Mouse (Mus musculus): ENCODE results near the gene Itpkb.

The Itpkb gene

DNA sequence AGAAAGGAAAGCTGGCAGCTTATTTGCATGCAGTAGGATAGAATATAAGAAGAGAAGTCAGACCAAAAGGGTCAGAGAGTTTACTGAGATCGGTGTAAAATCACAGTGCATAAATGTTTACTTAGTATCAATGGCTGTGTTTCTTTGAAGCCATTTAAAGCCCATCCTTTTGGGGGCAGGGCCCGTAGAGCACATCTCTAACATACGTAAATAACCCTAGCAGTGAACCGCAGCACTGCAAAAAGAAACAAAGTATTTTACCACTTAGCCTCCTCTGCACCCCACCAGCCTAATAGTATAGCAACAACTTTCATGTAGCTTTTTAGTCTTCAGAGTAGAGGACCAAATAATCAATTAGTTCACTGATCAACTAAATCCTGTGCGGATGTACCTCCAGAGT lies 67.4 kb downstream of the Itpkb start:
- DNase-seq (ENCODE audit: low spot score in 2 of 2): no peak

DNA sequence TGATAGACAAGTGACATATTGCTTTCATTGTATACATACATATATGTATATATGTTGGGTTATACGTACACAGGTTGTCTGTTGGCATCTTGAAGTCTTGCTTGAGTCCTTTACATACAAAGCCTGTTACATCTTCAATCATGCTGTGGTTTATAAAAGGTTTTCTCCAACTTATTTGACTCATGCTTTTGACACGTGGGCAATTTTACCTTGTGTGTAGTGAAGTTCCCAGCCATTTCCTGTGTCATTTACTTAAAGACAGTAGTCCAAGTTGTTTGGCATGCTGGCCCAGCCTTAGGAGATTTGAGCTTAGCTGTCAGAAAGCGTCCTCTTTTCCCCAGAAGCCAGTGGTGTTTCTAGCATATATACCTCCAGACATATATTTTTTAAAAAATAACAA lies 68.2 kb downstream of the Itpkb start:
- DNase-seq (ENCODE audit: low spot score in 2 of 2): no peak

- no peak for DNase-seq (ENCODE audit: low spot score in 2 of 2)
Observed at GRCm38 (mm10) chr1:180400691-180401455, 70.6 kb downstream of the Itpkb start.

DNA sequence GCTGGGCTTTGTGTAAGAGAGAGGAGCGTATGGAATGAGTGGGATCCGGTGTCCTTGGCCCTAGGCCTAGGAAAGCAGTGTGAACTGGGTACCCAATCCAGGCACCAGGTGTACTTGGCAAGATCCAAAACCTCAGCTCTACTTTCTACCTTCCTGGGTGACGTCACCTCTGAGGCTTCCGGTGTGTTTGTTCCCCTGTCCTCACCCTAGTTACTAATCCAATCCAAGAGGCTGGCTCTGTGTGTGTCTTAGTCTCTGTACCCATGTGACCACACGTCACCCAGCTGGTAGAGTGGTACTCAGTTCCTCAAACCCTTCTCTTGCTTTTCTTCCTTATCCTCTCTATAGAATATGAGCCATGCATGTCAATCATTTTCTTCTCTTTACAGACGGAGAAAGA lies 71.4 kb downstream of the Itpkb start:
- peak in 1 of 2 experiments; percentile 33 for DNase-seq (ENCODE audit: low spot score in 2 of 2)

GRCm38 (mm10) chr1:180402481-180403081 lies 72.3 kb downstream of the Itpkb start:
- no peak for DNase-seq (ENCODE audit: low spot score in 2 of 2)

- DNase-seq (ENCODE audit: low spot score in 2 of 2): no peak
Observed at GRCm38 (mm10) chr1:180403357-180403693, 73.0 kb downstream of the Itpkb start.

GRCm38 (mm10) chr1:180403694-180404606 lies 73.7 kb downstream of the Itpkb start:
- DNase-seq (ENCODE audit: low spot score in 2 of 2): no peak

DNA sequence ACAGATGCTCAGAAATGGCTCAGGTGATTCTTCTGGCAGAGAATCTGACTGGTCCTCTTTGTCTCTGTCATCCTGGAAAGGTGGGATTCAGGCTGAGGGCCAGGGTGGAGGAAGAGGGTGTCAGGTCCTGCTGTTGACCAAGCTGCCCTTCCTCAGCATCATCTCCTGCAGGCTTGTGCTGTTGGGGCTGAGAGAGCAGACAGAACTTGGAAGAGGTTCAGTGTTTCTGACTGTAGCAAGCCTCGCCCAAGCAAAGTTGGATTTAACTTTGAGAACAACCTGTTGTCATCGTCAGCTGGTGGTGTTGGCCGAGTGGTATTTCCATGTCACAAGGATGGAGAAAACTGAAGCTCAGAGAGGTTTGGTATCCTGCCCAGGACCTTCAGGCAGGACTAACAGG lies 74.4 kb downstream of the Itpkb start:
- no peak for DNase-seq (ENCODE audit: low spot score in 2 of 2)

- DNase-seq (ENCODE audit: low spot score in 2 of 2): no peak
Observed at GRCm38 (mm10) chr1:180405576-180406335, 75.5 kb downstream of the Itpkb start.

DNA sequence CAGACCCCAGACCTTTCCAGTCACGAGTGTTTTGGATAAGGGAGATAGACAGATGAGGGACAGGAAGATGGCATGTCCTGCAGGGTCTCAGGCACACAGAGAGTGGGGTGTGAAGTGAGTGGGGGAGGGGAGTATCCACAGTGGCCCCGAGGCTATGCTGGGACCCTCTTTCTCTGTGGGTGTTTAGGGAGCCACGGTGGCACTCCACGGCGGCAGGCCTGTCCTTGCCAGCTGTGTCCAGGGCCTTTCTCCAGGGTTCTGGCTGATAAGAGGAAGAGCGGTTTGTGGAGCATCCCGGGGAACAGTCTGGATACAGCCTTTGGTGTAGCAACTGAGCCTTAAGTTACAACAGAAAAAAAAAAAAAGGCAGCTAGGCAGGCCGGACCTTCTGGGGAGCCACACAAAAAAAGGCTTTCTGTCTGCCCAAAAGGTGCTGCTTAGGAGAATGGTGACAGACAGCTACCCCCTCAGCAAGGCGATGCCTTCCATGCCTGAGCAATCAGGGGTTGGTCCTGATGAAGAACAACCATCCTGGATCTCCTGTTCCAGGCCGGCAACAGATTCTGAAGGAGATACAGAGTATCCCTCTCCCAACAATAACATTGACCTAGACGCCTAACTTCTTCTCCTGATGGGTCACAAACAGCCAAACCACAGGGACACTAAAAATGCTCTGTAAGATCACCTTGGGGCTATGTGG lies 76.2 kb downstream of the Itpkb start:
- DNase-seq (ENCODE audit: low spot score in 2 of 2): no peak

DNA sequence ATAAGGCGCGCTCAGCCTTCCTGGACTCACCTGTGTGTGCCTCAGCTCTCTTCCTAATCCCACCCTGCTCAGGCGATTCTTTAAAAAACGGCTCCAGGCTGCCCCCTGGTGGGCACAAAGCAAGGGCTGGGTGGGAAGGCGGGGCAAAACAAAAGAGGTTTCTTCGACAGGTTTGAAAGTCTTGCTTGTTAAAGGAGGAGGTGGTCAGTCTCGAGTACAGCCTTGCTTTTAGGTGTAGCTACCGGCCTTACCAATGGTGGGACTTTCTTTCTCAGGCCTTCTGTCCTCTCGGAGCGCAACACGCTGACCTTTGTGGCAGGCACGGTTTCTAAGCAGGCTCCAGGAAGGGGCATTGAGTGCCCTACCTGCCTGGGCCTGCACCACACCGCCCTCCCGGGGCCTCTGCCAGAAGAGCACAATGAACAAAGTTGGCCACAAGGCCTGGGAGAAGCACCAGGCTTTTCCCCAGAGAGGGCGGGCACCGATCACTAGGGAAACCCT lies 76.9 kb downstream of the Itpkb start:
- DNase-seq (ENCODE audit: low spot score in 2 of 2): peak; percentile 44 to 45

DNA sequence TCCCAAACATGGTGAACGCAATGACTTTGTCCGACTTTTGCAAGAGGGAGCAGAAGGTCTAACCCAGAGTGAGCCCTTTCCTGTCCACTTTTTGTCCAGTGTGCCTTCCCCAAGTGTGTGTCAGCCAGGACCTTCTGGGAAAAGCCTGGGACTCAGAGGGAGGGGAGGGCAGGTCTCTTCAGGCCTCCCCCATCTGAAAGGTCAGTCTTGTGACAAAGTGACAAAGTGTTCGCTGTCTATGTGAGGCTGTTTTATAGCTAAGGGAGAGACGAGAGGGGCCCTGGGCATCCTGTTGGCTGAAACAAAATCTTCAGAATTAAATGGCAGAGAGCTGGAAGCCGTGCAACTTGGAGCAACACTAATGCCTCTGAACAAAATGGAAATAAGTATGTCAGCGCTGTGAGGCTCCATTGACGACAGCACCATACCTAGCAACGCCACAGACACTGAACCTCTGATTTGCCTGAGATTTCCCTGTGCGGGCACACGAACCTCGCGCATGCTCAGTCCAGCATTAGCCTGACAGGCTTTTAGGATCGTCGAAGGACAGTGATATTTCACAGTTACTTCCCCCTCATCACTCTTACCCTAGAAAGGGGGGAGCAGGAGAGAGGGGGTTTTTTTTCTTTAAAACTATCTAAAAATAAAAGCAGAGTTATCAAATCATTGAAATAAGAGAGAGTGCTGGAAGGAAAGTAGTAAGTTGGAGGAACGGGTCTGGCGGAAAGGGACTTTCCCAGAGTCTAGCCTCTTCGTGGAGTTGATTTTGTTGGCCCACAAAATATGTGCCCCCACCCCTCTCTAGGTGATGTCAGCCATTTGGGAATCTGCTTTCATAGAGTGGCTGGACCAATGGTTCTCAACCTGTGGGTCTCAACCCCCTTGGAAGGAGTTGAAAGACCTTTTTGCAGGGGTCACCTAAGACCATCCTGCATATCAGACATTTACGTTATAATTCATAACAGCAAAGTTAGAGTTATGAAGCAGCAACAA lies 77.7 kb downstream of the Itpkb start:
- DNase-seq (ENCODE audit: low spot score in 2 of 2): no peak

- no peak for DNase-seq (ENCODE audit: low spot score in 2 of 2)
Observed at GRCm38 (mm10) chr1:180408832-180409231, 78.5 kb downstream of the Itpkb start.

DNA sequence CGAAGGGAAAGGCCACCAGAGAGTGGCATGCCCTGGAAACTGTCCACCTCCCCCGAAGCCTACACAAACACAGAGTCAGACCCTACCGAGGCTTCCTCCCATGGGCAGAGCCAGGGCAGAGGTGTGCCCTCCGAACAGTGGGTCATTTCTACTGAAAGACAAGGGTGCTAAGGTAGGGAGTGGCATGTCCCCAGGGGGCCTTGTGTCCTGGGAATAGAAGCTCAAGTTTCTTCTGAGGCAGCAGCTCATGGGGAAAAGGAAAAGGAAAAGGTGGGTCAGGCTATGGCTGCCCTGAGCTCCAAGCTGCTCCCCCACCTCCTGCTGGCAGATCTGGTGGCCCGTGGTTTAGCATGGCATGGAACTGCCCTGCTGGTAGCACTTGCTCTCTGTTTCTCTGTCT lies 79.5 kb downstream of the Itpkb start:
- no peak for DNase-seq (ENCODE audit: low spot score in 2 of 2)

GRCm38 (mm10) chr1:180410306-180410705 lies 80.0 kb downstream of the Itpkb start:
- DNase-seq (ENCODE audit: low spot score in 2 of 2): no peak

- no peak for DNase-seq (ENCODE audit: low spot score in 2 of 2)
Observed at GRCm38 (mm10) chr1:180415064-180415463, 84.8 kb downstream of the Itpkb start.

DNA sequence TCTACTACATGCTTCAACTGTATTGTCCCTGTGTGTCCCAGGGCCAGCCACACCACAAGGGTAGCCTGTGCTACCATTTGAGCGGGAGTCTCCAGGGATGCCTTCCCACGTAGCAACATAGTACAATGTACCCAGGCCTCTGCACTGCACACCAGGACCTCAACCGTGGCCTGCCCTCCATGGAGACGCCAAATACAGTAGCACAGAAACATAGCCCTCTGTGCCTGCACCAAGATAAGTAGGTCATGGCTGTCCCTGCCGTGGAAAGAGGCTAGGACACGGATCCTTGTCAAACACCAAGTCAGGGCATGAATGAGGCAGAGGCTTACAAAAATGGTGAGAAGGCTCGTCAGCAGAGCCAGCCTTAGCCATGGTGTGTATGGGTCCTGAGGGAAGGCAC lies 85.6 kb downstream of the Itpkb start:
- no peak for DNase-seq (ENCODE audit: low spot score in 2 of 2)

DNA sequence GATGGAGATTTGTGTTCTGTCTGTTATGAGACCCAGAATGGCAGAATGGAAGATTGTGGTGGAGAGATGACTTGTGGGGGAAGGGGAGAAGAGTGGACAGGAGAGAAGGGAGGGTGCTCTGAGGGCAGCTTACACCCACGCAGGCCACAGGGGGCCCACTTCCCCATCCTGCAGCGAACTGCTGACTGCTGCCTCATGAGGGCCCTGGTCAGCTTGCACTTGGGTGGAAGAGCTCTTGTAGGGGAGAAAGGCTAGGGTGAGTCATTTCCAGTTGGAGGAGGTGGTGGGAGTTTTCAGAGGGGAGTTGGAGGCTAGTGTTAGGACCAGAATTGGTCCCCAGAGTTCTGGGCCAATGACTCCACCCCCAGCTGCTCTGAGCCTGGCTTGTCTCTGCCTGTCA lies 86.8 kb downstream of the Itpkb start:
- DNase-seq (ENCODE audit: low spot score in 2 of 2): no peak

- DNase-seq (ENCODE audit: low spot score in 2 of 2): no peak
Observed at GRCm38 (mm10) chr1:180419059-180419458, 88.8 kb downstream of the Itpkb start.
